Mouse (Mus musculus): ENCODE data around the gene Gm9821. TPM values are rescaled to one million over a fixed set of nuclear protein-coding genes. Genes with fewer than 3 reads are reported as not detected.
A peak's percentile ranks its signal among the peaks of the same experiment; 100 is the strongest.

Gene Gm9821
- polyA plus RNA-seq, 1 experiment from 2014 or later = 0.71 TPM

GRCm38 (mm10) chr2:91913328-91914110, 32.0 kb upstream of the Gm9821 start:
- WGBS = 84% methylated on average over 7 of the region's 7 CpGs
- Histone ChIP-seq H3K4me3 (ENCODE audit: low read length) (no peak overlapping the region), H3K4me2 (replicated peaks; ENCODE audit: low read depth, low read length) (no peak overlapping the region), H3K4me1 (ENCODE audit: insufficient read depth, low read length) (no peaks in the 10 kb centered on the region), H3K27me3 (ENCODE audit: insufficient read depth, low read length) (no peaks in the 10 kb centered on the region), H3K9me3 (ENCODE audit: low read length) (no peaks in the 10 kb centered on the region), H3K36me3 (ENCODE audit: insufficient read depth, low read length) (peaks cover 66% of the 10 kb centered on the region), H3K27ac (ENCODE audit: low read length) (no peak overlapping the region), H3K9ac (replicated peaks; ENCODE audit: low read length) (no peak overlapping the region)
- ATAC-seq (ENCODE audit: low FRiP score, low TSS enrichment) = no peak

DNA sequence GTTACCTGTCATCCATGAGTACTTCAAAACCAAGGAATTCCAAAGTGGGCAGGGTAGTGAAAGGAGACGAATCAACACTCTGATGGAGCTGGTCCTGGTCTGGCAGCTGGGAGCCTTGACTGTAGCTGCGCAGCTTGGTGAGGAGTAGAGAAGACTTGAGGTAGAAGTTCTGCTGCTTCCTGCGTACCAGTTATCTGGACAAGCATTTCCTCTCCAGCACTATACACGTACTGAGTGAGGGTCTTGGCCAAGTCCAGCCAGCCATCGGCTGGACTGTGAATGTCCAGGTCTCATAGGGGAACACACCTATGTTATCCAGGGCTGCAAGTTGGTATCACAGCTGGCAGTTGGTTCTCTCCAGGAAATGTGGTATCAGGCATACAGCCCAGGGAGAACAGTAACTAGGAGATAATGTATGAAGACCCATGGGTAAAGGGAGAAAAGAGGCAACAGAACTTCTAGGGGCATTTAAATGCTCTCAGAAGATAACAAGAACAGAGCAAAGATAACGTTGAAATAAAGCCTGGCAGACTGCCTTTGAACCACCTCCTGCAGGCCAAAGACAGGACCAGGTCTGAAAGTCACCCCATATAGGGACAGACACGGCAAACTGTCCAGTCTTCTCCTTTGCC, 29.0 kb upstream of the Gm9821 start:
- Histone ChIP-seq H3K9me3 (ENCODE audit: low read length) (no peaks in the 10 kb centered on the region), H3K27ac (ENCODE audit: low read length) (no peak overlapping the region), H3K36me3 (ENCODE audit: insufficient read depth, low read length) (peaks cover 55% of the 10 kb centered on the region), H3K4me2 (replicated peaks; ENCODE audit: low read depth, low read length) (no peak overlapping the region), H3K27me3 (ENCODE audit: insufficient read depth, low read length) (peaks cover 10% of the 10 kb centered on the region), H3K9ac (replicated peaks; ENCODE audit: low read length) (no peak overlapping the region), H3K4me1 (ENCODE audit: insufficient read depth, low read length) (peaks cover 3% of the 10 kb centered on the region; the same call in 1 of the 2 replicates), H3K4me3 (ENCODE audit: low read length) (no peak overlapping the region)
- ATAC-seq (ENCODE audit: low FRiP score, low TSS enrichment) = no peak
- 93% methylated on average over 7 of the region's 7 CpGs for WGBS

DNA sequence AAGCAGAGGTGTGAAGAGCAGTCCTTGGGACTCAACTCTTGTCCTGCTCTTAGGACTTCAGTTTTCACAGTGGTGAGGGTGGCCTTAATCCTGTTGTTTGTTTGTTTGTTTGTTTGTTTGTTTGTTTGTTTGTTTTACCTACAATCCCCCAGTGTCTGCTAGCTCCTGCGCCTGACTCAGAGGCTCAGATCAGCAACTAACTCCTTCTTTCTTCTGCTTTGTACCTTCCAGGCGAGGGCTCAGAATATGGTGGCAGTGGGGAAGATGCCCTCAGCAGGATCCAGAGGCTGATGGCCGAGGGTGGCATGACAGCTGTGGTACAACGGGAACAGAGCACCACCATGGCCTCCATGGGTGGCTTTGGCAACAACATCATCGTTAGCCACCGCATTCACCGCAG, 28.4 kb upstream of the Gm9821 start:
- H3K4me3 ChIP-seq (ENCODE audit: low read length) = no peak overlapping the region
- no peak overlapping the region for H3K27ac ChIP-seq (ENCODE audit: low read length)
- 89% methylated on average over 7 of the region's 7 CpGs for WGBS
- H3K4me1 ChIP-seq (ENCODE audit: insufficient read depth, low read length) = peaks cover 9% of the 10 kb centered on the region; the same call in 1 of the 2 replicates
- H3K27me3 ChIP-seq (ENCODE audit: insufficient read depth, low read length) = peaks cover 16% of the 10 kb centered on the region
- no peaks in the 10 kb centered on the region for H3K9me3 ChIP-seq (ENCODE audit: low read length)
- no peak for ATAC-seq (ENCODE audit: low FRiP score, low TSS enrichment)
- peaks cover 49% of the 10 kb centered on the region for H3K36me3 ChIP-seq (ENCODE audit: insufficient read depth, low read length)
- H3K9ac ChIP-seq (replicated peaks; ENCODE audit: low read length) = no peak overlapping the region
- H3K4me2 ChIP-seq (replicated peaks; ENCODE audit: low read depth, low read length) = no peak overlapping the region

GRCm38 (mm10) chr2:91920130-91920529, 25.4 kb upstream of the Gm9821 start:
- H3K4me2 ChIP-seq (replicated peaks; ENCODE audit: low read depth, low read length) = no peak overlapping the region
- H3K9me3 ChIP-seq (ENCODE audit: low read length) = no peaks in the 10 kb centered on the region
- no peak overlapping the region for H3K9ac ChIP-seq (replicated peaks; ENCODE audit: low read length)
- H3K4me1 ChIP-seq (ENCODE audit: insufficient read depth, low read length) = peaks cover 27% of the 10 kb centered on the region
- H3K27me3 ChIP-seq (ENCODE audit: insufficient read depth, low read length) = peaks cover 42% of the 10 kb centered on the region
- H3K27ac ChIP-seq (ENCODE audit: low read length) = no peak overlapping the region
- ATAC-seq (ENCODE audit: low FRiP score, low TSS enrichment) = no peak
- peaks cover 30% of the 10 kb centered on the region for H3K36me3 ChIP-seq (ENCODE audit: insufficient read depth, low read length)
- H3K4me3 ChIP-seq (ENCODE audit: low read length) = no peak overlapping the region
- whole genome bisulfite sequencing = 72% methylated on average over 4 of the region's 4 CpGs

DNA sequence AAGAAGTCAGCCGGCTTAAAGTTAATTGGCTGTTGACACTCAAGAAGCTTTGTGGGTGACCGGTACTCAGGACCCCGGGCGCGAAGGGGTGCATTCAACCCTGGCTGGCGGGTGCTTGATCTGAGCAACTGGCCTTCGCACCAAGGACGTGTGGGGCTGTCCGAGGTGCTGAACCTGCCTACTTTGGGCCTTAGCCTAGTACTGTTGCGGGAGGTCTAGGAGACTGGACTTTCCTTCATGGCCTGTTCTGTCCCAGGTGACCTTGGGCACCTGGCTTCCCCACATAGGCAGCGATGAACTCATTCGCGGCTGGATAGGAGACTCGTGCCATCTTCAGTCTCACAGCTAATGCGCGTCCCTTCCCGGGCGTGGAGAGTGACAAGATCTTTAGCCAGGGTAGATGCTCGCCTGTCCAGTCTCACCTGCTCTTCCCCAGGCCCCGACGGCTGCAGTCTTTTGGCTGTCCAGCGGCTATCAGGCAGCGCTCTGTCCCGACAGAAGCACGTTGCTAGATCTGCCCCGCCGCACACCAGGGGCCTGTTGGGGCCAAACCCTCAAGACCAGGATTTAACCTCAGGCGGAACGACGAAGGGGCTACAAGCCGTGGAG, 24.2 kb upstream of the Gm9821 start:
- Histone ChIP-seq H3K9me3 (ENCODE audit: low read length) (no peaks in the 10 kb centered on the region), H3K27ac (ENCODE audit: low read length) (no peak overlapping the region), H3K4me3 (ENCODE audit: low read length) (peak overlapping the region; percentile 62), H3K4me1 (ENCODE audit: insufficient read depth, low read length) (peaks cover 27% of the 10 kb centered on the region), H3K4me2 (replicated peaks; ENCODE audit: low read depth, low read length) (peak overlapping the region; percentile 98), H3K27me3 (ENCODE audit: insufficient read depth, low read length) (peaks cover 42% of the 10 kb centered on the region), H3K9ac (replicated peaks; ENCODE audit: low read length) (no peak overlapping the region), H3K36me3 (ENCODE audit: insufficient read depth, low read length) (peaks cover 22% of the 10 kb centered on the region)
- peak; percentile 9; the same call in 1 of the 2 replicates for ATAC-seq (ENCODE audit: low FRiP score, low TSS enrichment)
- 4% methylated on average over 31 of the region's 31 CpGs for WGBS

GRCm38 (mm10) chr2:91921790-91922570, 23.5 kb upstream of the Gm9821 start:
- H3K9me3 ChIP-seq (ENCODE audit: low read length) = no peaks in the 10 kb centered on the region
- under 1% methylated on average over 64 of the region's 64 CpGs for WGBS
- H3K4me3 ChIP-seq (ENCODE audit: low read length) = peak overlapping the region; percentile 62
- peaks cover 42% of the 10 kb centered on the region for H3K27me3 ChIP-seq (ENCODE audit: insufficient read depth, low read length)
- H3K4me2 ChIP-seq (replicated peaks; ENCODE audit: low read depth, low read length) = peak overlapping the region; percentile 98
- H3K9ac ChIP-seq (replicated peaks; ENCODE audit: low read length) = peak overlapping the region; percentile 45; the same call in 1 of the 2 replicates
- no peak overlapping the region for H3K27ac ChIP-seq (ENCODE audit: low read length)
- peaks cover 16% of the 10 kb centered on the region for H3K36me3 ChIP-seq (ENCODE audit: insufficient read depth, low read length)
- peak; percentile 58 for ATAC-seq (ENCODE audit: low FRiP score, low TSS enrichment)
- peaks cover 27% of the 10 kb centered on the region for H3K4me1 ChIP-seq (ENCODE audit: insufficient read depth, low read length)

- no peak; the same call in 1 of the 2 replicates for ATAC-seq (ENCODE audit: low FRiP score, low TSS enrichment)
- WGBS = 2% methylated on average over 37 of the region's 37 CpGs
- peaks cover 8% of the 10 kb centered on the region for H3K36me3 ChIP-seq (ENCODE audit: insufficient read depth, low read length)
- H3K27me3 ChIP-seq (ENCODE audit: insufficient read depth, low read length) = peaks cover 42% of the 10 kb centered on the region
- H3K4me1 ChIP-seq (ENCODE audit: insufficient read depth, low read length) = peaks cover 27% of the 10 kb centered on the region
- H3K4me2 ChIP-seq (replicated peaks; ENCODE audit: low read depth, low read length) = peak overlapping the region; percentile 98
- no peaks in the 10 kb centered on the region for H3K9me3 ChIP-seq (ENCODE audit: low read length)
- peak overlapping the region; percentile 62 for H3K4me3 ChIP-seq (ENCODE audit: low read length)
- H3K27ac ChIP-seq (ENCODE audit: low read length) = no peak overlapping the region
- H3K9ac ChIP-seq (replicated peaks; ENCODE audit: low read length) = no peak overlapping the region
These were observed 22.7 kb upstream of the Gm9821 start for GRCm38 (mm10) chr2:91922586-91923414.

GRCm38 (mm10) chr2:91923415-91924337, 21.8 kb upstream of the Gm9821 start:
- no peaks in the 10 kb centered on the region; the same call in 1 of the 2 replicates for H3K36me3 ChIP-seq (ENCODE audit: insufficient read depth, low read length)
- peaks cover 27% of the 10 kb centered on the region for H3K4me1 ChIP-seq (ENCODE audit: insufficient read depth, low read length)
- no peak for ATAC-seq (ENCODE audit: low FRiP score, low TSS enrichment)
- no peak overlapping the region for H3K9ac ChIP-seq (replicated peaks; ENCODE audit: low read length)
- peak overlapping the region; percentile 48 for H3K4me2 ChIP-seq (replicated peaks; ENCODE audit: low read depth, low read length)
- peaks cover 42% of the 10 kb centered on the region for H3K27me3 ChIP-seq (ENCODE audit: insufficient read depth, low read length)
- H3K4me3 ChIP-seq (ENCODE audit: low read length) = peak overlapping the region; percentile 31
- 4% methylated on average over 54 of the region's 54 CpGs for WGBS
- no peaks in the 10 kb centered on the region for H3K9me3 ChIP-seq (ENCODE audit: low read length)
- no peak overlapping the region for H3K27ac ChIP-seq (ENCODE audit: low read length)
